Mouse (Mus musculus) heart, embryonic 10.5 days (tissue): ENCODE measurements around the gene Helt. TPM values are rescaled to one million over a fixed set of nuclear protein-coding genes. Genes with fewer than 3 reads are reported as not detected.

Source experiments
- DNase-seq: peaks from one replicate; pipeline ENCODE4 v3.0.0-alpha.2; 2017; ENCODE audit warnings: low spot score
- H3K27ac ChIP-seq: fragments of 300-500 bp; sonication (generic); 2 replicates; pipeline ENCODE4 v1.5.1; 2016; ENCODE audit warnings: mild to moderate bottlenecking
- H3K27me3 ChIP-seq: fragments of 300-500 bp; sonication (generic); 2 replicates; pipeline ENCODE4 v1.6.1; 2016; ENCODE audit warnings: mild to moderate bottlenecking; ENCODE audit not compliant: poor library complexity, insufficient read depth, severe bottlenecking
- H3K36me3 ChIP-seq: fragments of 300-500 bp; sonication (generic); 2 replicates; pipeline ENCODE4 v1.6.1; 2016; ENCODE audit warnings: mild to moderate bottlenecking, moderate library complexity
- H3K4me1 ChIP-seq: fragments of 300-500 bp; sonication (generic); 2 replicates; pipeline ENCODE4 v1.6.1; 2016; ENCODE audit warnings: mild to moderate bottlenecking
- H3K4me3 ChIP-seq: fragments of 300-500 bp; sonication (generic); 2 replicates; pipeline ENCODE4 v1.5.1; 2016; ENCODE audit warnings: mild to moderate bottlenecking, moderate library complexity
- H3K9me3 ChIP-seq: fragments of 300-500 bp; sonication (generic); 2 replicates; pipeline ENCODE4 v1.6.1; 2016; ENCODE audit warnings: mild to moderate bottlenecking, moderate library complexity
- WGBS: fragments of 180-500 bp; shearing (Covaris S2); methylation state at CpG from one replicate; pipeline ENCODE4 v1.1.7; 2016; 5-methylcytosine and 5-hydroxymethylcytosine counted together
- polyA plus RNA-seq: library from polyadenylated mRNA; unstranded; fragments of >200 nt; fragmentation: Nextera tagmentation; extraction: Ambion mirVana; gene quantifications from 2 replicates; pipeline ENCODE4 v1.2.1, GENCODE M21; 2016

Gene Helt
- polyA plus RNA-seq: not detected in 2 replicates

DNA sequence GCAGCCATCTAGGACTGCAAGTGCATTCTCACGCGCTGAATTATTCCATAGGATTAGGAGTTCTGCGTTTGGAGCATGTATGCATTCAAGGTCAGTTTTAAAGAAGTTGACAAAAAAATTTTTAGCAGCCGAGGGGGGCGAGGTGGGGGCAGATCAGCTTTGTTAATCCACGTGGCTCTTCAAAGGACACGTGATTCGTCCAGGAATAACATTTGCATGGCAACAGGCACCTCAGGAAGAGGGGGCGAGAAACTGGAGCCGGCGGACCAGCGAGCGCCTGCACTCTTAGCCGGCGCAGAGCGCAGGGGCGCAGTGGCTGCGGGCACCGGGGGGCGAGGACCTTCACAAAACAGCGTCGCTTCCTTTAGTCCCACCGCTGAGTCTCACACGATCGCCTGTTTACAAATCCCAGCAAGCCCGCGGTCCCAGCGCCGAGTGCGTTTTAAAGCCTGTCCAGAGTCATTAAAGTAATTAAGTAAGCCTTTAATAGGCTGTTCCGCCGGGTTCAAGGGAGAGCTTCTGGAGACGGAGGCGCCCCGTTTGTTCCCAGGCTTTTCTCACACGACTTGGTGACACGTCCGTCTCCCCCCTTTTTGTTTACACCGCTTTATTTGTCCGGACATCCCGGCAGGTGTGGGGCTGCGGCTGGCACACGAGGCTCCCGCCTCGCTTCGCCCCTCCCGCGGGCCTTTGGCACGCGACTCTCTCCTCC lies at the start of gene Helt:
Helt (minus strand) TSS at position 491 of the 712 bp plus-strand sequence.
- no peak within 1 kb of the TSS for H3K27ac ChIP-seq
- H3K4me1 ChIP-seq: peaks cover 26% of the 10 kb centered on the region
- H3K9me3 ChIP-seq: no peaks in the 10 kb centered on the region
- peaks cover 100% of the 10 kb centered on the region for H3K27me3 ChIP-seq
- peak within 1 kb of the TSS; percentile 46 for H3K4me3 ChIP-seq
- no peaks in the 10 kb centered on the region for H3K36me3 ChIP-seq
- no peak for DNase-seq
- under 1% methylated on average over 50 of the region's 50 CpGs for WGBS

DNA sequence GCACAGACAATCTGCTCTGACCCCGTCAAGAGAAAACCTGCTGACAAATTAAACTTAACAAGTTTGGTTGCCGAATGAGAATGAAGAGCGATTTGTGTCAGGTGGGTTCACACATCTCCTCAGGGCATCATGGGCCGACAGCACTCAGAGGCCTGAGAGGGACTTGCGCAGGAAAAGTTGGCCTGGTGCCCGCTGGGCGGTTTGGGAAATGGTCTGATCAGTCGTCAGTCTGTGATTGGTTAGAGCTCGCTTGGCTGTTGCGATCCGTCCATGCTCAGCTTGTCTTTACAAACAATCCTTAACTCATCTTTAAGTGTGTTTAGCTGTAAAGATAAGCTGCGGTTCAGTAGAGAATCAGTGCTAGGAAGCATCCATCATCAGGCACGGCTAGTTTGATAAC lies 47.8 kb upstream of the Helt start:
- H3K4me3 ChIP-seq: peak overlapping the region; percentile 31
- DNase-seq: peak; percentile 82
- peaks cover 9% of the 10 kb centered on the region for H3K4me1 ChIP-seq
- H3K27ac ChIP-seq: peak overlapping the region; percentile 42; the same call in 1 of the 2 replicates
- no peaks in the 10 kb centered on the region for H3K27me3 ChIP-seq
- WGBS: 41% methylated on average over 13 of the region's 13 CpGs
- no peaks in the 10 kb centered on the region for H3K36me3 ChIP-seq
- H3K9me3 ChIP-seq: no peaks in the 10 kb centered on the region

GRCm38 (mm10) chr8:46340381-46341273 lies 46.2 kb upstream of the Helt start:
- Histone ChIP-seq H3K4me3 (no peak overlapping the region), H3K27ac (no peak overlapping the region), H3K27me3 (no peaks in the 10 kb centered on the region), H3K9me3 (no peaks in the 10 kb centered on the region), H3K4me1 (peaks cover 9% of the 10 kb centered on the region), H3K36me3 (no peaks in the 10 kb centered on the region)
- 81% methylated on average over 14 of the region's 14 CpGs for WGBS
- peak; percentile 63 for DNase-seq

DNA sequence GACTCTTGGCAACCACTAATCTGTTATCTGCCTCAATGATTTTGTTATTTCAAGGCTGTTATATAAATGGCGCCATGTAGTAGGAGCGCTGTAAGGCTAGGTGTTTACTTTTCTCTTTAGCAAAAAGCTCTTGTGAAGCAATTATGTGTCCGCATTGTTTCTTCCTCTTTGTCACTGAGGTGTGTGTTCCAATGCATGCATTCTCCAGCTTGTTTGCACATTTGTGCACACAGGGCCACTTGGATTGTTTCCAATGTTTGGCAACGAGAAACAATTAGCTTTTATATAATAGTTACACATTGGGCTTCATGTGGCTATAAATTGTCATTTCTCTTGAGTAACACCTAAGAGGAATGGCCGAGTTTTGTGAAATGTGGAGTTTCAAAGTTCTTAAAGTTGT lies 44.8 kb upstream of the Helt start:
- Histone ChIP-seq H3K27me3 (no peaks in the 10 kb centered on the region), H3K9me3 (no peaks in the 10 kb centered on the region), H3K4me3 (no peak overlapping the region), H3K4me1 (peaks cover 9% of the 10 kb centered on the region), H3K27ac (no peak overlapping the region), H3K36me3 (no peaks in the 10 kb centered on the region)
- DNase-seq: no peak
- 89% methylated on average over 5 of the region's 5 CpGs for WGBS

- Histone ChIP-seq H3K4me3 (no peak overlapping the region), H3K36me3 (no peaks in the 10 kb centered on the region), H3K27ac (no peak overlapping the region), H3K4me1 (peaks cover 7% of the 10 kb centered on the region; the same call in 1 of the 2 replicates), H3K27me3 (no peaks in the 10 kb centered on the region), H3K9me3 (no peaks in the 10 kb centered on the region)
- 86% methylated on average over 8 of the region's 8 CpGs for WGBS
- DNase-seq: no peak
These were observed 41.9 kb upstream of the Helt start for GRCm38 (mm10) chr8:46336351-46336750.

GRCm38 (mm10) chr8:46332389-46333061 lies 38.1 kb upstream of the Helt start:
- Histone ChIP-seq H3K27me3 (no peaks in the 10 kb centered on the region), H3K9me3 (no peaks in the 10 kb centered on the region), H3K4me3 (no peak overlapping the region), H3K4me1 (peaks cover 21% of the 10 kb centered on the region), H3K27ac (no peak overlapping the region), H3K36me3 (no peaks in the 10 kb centered on the region)
- WGBS: 88% methylated on average over 7 of the region's 7 CpGs
- DNase-seq: no peak

DNA sequence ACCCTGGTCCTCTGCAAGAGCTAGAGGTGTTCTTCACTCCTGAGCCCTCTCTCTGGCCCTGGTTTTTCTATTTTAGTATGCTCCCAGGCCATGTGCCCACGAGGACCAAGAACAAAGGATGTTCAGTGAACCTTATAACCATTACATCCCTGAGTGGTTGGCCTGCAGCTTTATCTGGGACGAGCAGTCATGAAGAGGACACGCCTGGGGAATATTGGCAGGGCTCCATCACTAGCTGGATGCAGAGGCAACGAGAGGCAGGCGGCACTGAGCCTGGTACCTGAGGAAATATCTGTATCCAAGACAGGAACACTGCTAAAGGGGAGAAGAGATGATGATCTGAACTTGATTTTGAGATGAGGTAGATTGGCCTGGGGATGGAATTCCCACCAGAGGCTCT lies 37.3 kb upstream of the Helt start:
- Histone ChIP-seq H3K36me3 (no peaks in the 10 kb centered on the region), H3K9me3 (no peaks in the 10 kb centered on the region), H3K4me3 (no peak overlapping the region), H3K27ac (no peak overlapping the region), H3K27me3 (no peaks in the 10 kb centered on the region), H3K4me1 (peaks cover 21% of the 10 kb centered on the region)
- DNase-seq: no peak
- WGBS: 80% methylated on average over 5 of the region's 5 CpGs

DNA sequence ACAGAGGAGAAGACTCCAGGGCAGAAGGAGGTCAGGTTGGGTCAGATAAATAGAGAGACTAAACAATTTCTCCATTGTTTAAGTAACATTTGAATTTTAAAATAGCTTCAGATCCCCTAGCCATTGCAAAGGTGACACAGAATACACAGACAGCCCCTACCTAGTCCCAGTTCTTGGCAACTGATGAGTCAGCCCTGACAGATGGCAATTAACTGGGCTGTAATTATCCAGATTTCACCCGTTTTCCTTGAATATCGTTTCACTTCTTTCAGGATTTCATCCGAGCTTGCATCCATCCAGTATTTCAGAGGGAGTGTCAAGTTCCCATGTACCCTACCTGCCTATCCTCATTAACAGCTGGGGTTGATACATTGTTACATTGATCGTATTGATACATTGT lies 34.9 kb upstream of the Helt start:
- Histone ChIP-seq H3K27me3 (no peaks in the 10 kb centered on the region), H3K4me1 (peaks cover 21% of the 10 kb centered on the region), H3K27ac (no peak overlapping the region), H3K4me3 (no peak overlapping the region), H3K9me3 (no peaks in the 10 kb centered on the region), H3K36me3 (no peaks in the 10 kb centered on the region)
- 85% methylated on average over 4 of the region's 4 CpGs for WGBS
- peak; percentile 33 for DNase-seq

DNA sequence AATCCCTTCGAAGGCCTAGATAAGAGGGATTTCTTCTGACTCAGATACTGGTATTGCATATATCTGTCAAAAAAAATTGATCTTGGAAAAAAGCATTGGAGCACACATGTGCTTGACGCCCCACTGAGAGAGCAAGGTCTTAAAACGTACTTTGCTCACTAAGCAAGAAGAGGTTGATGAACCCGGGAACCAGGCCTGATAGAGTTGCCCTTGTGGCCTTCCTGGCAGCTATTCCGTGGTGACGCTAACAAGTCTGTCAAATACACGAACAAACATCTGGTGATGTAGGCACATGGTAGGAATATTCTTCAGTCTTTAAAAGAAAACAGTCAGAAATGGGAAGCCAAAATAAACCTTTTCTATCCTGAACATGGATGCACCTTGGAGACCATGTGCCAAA lies 32.8 kb upstream of the Helt start:
- WGBS: 88% methylated on average over 7 of the region's 7 CpGs
- H3K9me3 ChIP-seq: no peaks in the 10 kb centered on the region
- DNase-seq: peak; percentile 27

GRCm38 (mm10) chr8:46326715-46327114 lies 32.2 kb upstream of the Helt start:
- H3K4me3 ChIP-seq: no peak overlapping the region
- no peaks in the 10 kb centered on the region for H3K36me3 ChIP-seq
- 89% methylated on average over 5 of the region's 5 CpGs for WGBS
- H3K27ac ChIP-seq: no peak overlapping the region
- peaks cover 17% of the 10 kb centered on the region for H3K4me1 ChIP-seq
- no peaks in the 10 kb centered on the region for H3K27me3 ChIP-seq
- peak; percentile 19 for DNase-seq
- H3K9me3 ChIP-seq: no peaks in the 10 kb centered on the region

More for the DNA sequence above, 32.8 kb upstream of the Helt start:
- Histone ChIP-seq H3K36me3 (no peaks in the 10 kb centered on the region), H3K4me3 (no peak overlapping the region), H3K27ac (no peak overlapping the region), H3K27me3 (no peaks in the 10 kb centered on the region), H3K4me1 (peaks cover 18% of the 10 kb centered on the region)

DNA sequence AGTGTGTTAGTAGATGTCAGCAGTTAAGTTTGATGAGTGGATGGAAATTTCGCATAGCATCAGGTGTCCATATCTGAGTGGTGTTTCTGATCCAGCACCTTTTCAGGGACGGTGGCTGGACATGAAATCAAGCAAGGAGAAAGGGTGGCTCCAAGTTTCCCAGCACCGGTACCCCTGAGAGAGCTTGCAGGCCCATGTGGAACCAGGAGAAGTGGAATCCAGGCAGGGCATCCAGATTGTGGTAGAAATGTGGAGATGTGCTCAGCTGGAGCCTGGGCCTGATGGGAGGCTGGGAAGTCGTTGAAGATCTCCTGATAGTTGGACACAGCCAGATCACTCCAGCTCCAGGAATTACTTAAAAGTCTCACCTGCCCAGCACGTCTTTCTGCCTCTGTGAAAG lies 30.2 kb upstream of the Helt start:
- peaks cover 17% of the 10 kb centered on the region for H3K4me1 ChIP-seq
- DNase-seq: peak; percentile 70
- no peaks in the 10 kb centered on the region for H3K27me3 ChIP-seq
- no peaks in the 10 kb centered on the region for H3K9me3 ChIP-seq
- H3K4me3 ChIP-seq: no peak overlapping the region
- no peaks in the 10 kb centered on the region for H3K36me3 ChIP-seq
- WGBS: 76% methylated on average over 5 of the region's 5 CpGs
- no peak overlapping the region for H3K27ac ChIP-seq

DNA sequence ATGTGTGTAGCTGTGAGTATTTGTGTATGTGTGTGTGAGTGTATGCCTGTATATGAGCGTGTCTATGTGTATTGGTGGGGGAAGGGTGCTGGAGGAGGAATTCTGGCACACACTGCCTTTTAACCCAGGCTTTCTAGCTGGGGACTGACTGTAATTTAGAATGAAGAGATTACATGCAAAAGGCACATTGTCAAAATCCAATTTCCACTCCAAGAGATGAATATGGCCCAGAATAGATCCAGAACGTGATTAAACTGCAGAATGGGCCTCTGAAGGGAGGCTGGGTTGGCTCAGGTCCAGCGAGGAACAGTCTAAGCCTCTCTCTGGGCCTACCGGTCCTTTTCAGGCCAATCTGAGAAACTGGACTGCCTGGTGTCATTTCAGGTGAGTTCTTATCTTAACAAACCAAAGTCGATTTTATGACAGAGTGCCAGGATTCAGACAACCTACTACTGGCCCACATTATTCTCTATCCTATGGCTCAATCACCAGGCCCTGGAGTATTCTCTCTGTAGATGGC lies 29.3 kb upstream of the Helt start:
- Histone ChIP-seq H3K4me3 (no peak overlapping the region), H3K4me1 (peaks cover 13% of the 10 kb centered on the region), H3K36me3 (no peaks in the 10 kb centered on the region), H3K9me3 (no peaks in the 10 kb centered on the region), H3K27me3 (no peaks in the 10 kb centered on the region), H3K27ac (no peak overlapping the region)
- DNase-seq: peak; percentile 54
- 76% methylated on average over 5 of the region's 5 CpGs for WGBS
